25 mouse cellular contexts compared by ENCODE assay signal in genomic region chr6:146909725-146910489, GRCm38 (mm10). TPM values are rescaled to one million over a fixed set of nuclear protein-coding genes. Genes with fewer than 3 reads are reported as not detected.
A peak's percentile ranks its signal among the peaks of the same experiment; 100 is the strongest.
DNase-seq lines count a peak whose midpoint lies in the region; TF ChIP-seq lines count a peak whose summit lies in the region.
"Had no signal": no experiment of that assay in that cellular context is flagged by ENCODE, and none has a peak within 500 bp of the region (broad histone marks: within the 10 kb centered on the region; RNA-seq: fewer than 3 reads in every experiment).

No protein-coding gene starts in this region.

- DNase-seq in heart, adult 2 months = peak in 1 of 2 experiments; percentile 29
- DNase-seq in heart, postnatal 25 days (ENCODE audit: low spot score) = no peak
- DNase-seq in 3134 (ENCODE audit: extremely low read depth, insufficient read length, low spot score) = peak; percentile 83
- peak; percentile 97 for DNase-seq in 3T3-L1 (ENCODE audit: low read depth, low spot score)
- peak; percentile 69 for DNase-seq in brain, adult 2 months (ENCODE audit: low read depth, low spot score)
- DNase-seq in T-cell, adult 2 months (ENCODE audit: low spot score) = no peak
- DNase-seq in ovary, postnatal 36 days (ENCODE audit: low spot score) = no peak
- no peak for DNase-seq in cerebellum, postnatal 36 days
- DNase-seq: adrenal gland, adult 8-10 months; cerebellum, adult 9-11 months; heart, postnatal 10 days; layer of hippocampus, postnatal 36 days; lung, postnatal 14 days; thymus, adult 2 months had no signal

- WGBS in heart, adult 2 months = 67% methylated on average over 5 of the region's 5 CpGs

- TF ChIP-seq CTCF in heart, adult 2 months (IDR thresholded peaks at IDR 0.05) = no peak

- peaks cover 42% of the 10 kb centered on the region for H3K4me1 ChIP-seq in heart, adult 2 months (ENCODE audit: control insufficient read depth, insufficient read depth, low read length)

- no peak overlapping the region for H3K4me3 ChIP-seq in heart, adult 2 months
- H3K4me3 ChIP-seq: intestine, embryonic 15.5 days; limb, embryonic 12.5 days; midbrain, embryonic 13.5 days had no signal

- peaks cover 9% of the 10 kb centered on the region for H3K79me2 ChIP-seq in heart, adult 2 months (replicated peaks; ENCODE audit: control insufficient read depth, insufficient read depth, low read length)

- TF ChIP-seq EP300 in heart, adult 2 months (IDR thresholded peaks at IDR 0.05; ENCODE audit: insufficient read depth, low read depth, low read length) = no peak

- intact Hi-C loops in heart, adult 2 months (cut with DNase I) = loop anchor here (2.0 kb wide), 1 partner anchor 19 kb away; no protein-coding TSS in a partner anchor
- intact Hi-C loops in heart, postnatal 25 days (cut with DNase I) = no loop called here

- no peaks in the 10 kb centered on the region for H3K27me3 ChIP-seq in heart, adult 2 months (ENCODE audit: control insufficient read depth, insufficient read depth, low read length)
- H3K27me3 ChIP-seq: intestine, embryonic 15.5 days; limb, embryonic 12.5 days; midbrain, embryonic 13.5 days had no signal

- TF ChIP-seq POLR2A in heart, adult 2 months (IDR thresholded peaks at IDR 0.05; ENCODE audit: insufficient read depth, low read depth, low read length) = no peak

- H3K9ac ChIP-seq in heart, adult 2 months (ENCODE audit: low read depth, low read length) = no peak overlapping the region
- H3K9ac ChIP-seq: hindbrain, embryonic 14.5 days; intestine, embryonic 15.5 days; limb, embryonic 12.5 days; liver, embryonic 14.5 days; midbrain, embryonic 13.5 days had no signal

- peaks cover 55% of the 10 kb centered on the region for H3K36me3 ChIP-seq in heart, adult 2 months (ENCODE audit: control insufficient read depth, insufficient read depth, low read length)
- H3K36me3 ChIP-seq: intestine, embryonic 15.5 days; limb, embryonic 12.5 days; midbrain, embryonic 13.5 days had no signal

- peak overlapping the region; percentile 66 for H3K27ac ChIP-seq in heart, adult 2 months
- H3K27ac ChIP-seq: hindbrain, embryonic 14.5 days; intestine, embryonic 15.5 days; limb, embryonic 12.5 days; liver, embryonic 14.5 days; midbrain, embryonic 13.5 days had no signal

RNA-seq across cellular contexts. Expression of gene Ppfibp1, which starts 21.6 kb away (rescaled TPM):
- 100 to 1,000 TPM; 102 to 128 TPM for total RNA-seq in heart, adult 2 months (2021)
- 15.4 and 33.7 TPM in 2 replicates for polyA plus RNA-seq in heart, adult 2 months (2012; rRNA removed)
- 100 to 1,000 TPM in 1 of 2 experiments, 10 to 100 TPM in 1; 82.4 to 107 TPM for total RNA-seq in heart, postnatal 25 days (2021)

RNA-seq across cellular contexts. Expression of gene 1700034J05Rik, which starts 44.3 kb away (rescaled TPM):
- total RNA-seq in heart, adult 2 months (2021) = not detected
- not detected in 2 replicates for polyA plus RNA-seq in heart, adult 2 months (2012; rRNA removed)
- total RNA-seq in heart, postnatal 25 days (2021) = not detected
- total RNA-seq: adrenal gland, adult 8-10 months; gastrocnemius, adult 8-10 months; heart, adult 8-10 months; heart, postnatal 10 days; layer of hippocampus, postnatal 36 days; neutrophil, adult 5-6 weeks had no signal
- polyA plus RNA-seq: forebrain, embryonic 14.5 days; large intestine, adult 2 months; liver, embryonic 14.5 days; thymus, adult 2 months; urinary bladder, adult 2 months had no signal

Comparison
In these comparisons a context has a peak if more than half of its experiments do, and no peak if none do; other contexts are left out.
1. DNase-seq: peak in 3134 (single experiment), 3T3-L1 (single experiment) and brain, adult 2 months (single experiment); none in heart, postnatal 25 days (single experiment), T-cell, adult 2 months (single experiment), ovary, postnatal 36 days (single experiment) and cerebellum, postnatal 36 days (0 of 2).